Mouse (Mus musculus) monocyte, adult 5-6 weeks (primary cell): ENCODE results near the gene Atp2a2. TPM values are rescaled to one million over a fixed set of nuclear protein-coding genes. Genes with fewer than 3 reads are reported as not detected.
"Not testable (repeated sequence)": the region's sequence is repeated elsewhere in the genome, so short reads cannot be mapped to it uniquely, and the experiment has no call there.

Experiments used
- ATAC-seq: fragments of 153-309, 156-312 bp; replicated peaks from 2 replicates; pipeline ENCODE4 v1.8.0; 2017; ENCODE audit warnings: mild to moderate bottlenecking; ENCODE audit not compliant: low TSS enrichment, insufficient number of reproducible peaks, severe bottlenecking, poor library complexity, low FRiP score
- total RNA-seq: library from RNA; stranded (forward); fragments of 200-1000, 200-491, 200-594 nt; gene quantifications from 3 replicates; pipeline ENCODE4 v1.2.3, GENCODE M21; 2017

The Atp2a2 gene
- total RNA-seq, 1 experiment from 2014 or later = 111 TPM

DNA sequence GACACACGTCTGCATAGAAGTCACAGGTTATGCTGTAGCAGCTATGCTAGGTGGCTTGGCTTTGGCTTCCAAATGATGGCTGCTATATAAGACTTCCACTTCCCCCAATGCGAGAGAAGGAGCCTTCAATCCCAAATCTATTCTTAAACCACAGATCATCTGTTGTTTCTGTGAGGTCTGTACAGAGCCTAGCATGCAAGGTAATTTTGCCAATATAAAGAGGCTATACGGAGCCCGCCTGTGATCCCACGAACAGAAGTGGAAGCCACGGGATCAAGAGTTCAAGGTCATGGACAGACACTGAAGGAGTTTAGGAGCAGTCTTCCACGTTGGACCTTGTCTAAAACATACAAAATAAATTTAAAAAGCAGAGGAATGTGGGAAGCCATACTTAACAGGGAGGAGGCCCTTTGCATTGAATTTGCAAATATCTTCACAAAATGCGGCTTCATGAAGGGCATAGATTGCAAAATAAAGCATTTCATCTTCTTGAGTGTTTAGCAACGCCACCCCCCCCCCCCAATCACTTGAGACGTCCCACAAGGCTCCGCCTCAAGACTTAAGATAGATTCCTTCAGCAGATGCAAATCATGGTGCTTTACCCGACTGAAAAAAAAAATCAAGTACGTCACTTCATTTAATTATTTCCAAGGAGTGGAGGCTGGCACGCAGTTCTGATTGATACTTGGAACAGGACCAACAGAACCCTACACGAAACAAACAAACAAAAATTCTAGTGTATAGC, 1.2 kb upstream of the Atp2a2 start:
- ATAC-seq = 0 out of 2 replicates have a peak, but pooled peaks have one; percentile 14

DNA sequence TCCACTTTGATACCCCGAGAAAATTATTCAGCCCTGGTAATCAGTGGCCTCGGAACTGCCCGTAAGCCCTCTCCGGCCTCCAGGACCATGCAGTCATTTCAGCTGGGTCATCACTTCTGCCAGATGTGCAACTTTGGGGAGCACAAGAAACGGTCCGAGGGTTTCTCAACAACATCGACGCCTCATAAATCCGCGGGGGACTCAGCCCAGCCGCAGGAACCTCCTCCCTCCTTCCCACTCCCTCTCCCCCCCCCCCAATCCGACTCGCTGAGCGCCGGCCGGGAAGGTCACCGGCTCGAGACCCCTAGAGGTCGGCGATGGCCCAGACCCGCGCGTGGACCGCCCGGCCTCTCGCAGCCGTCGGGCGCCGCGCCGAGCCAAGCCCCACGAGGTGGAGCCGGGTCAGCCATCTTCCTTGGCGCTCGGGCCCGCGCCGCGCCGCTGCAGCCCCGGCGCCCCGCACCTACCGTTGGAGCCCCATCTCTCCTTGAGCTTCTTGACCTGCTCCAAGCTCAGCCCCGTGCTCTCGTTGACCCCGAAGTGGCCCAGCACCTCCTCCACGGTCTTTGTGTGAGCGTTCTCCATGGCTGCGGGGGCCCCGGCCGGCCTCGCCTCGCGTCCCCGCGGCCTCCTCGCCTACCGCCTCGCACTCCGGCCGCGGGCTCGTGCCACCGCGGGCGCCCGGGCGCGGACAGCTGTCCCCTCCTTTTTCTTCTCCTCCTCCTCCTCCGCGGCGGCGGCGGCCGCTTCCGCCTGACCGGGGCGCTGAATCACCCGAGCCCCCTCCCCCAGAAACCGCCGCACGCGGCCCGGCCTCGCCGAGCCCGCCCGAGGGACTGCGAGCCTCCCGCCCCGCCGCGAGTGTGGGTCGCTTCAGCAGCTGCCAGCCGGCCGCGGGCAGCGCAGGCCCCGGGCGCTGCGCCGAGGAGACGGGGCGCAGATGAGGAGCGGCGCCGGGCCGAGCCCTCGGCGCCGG, 636 bp downstream of the Atp2a2 start:
- ATAC-seq = no peak; the same call in 1 of the 2 replicates

GRCm38 (mm10) chr5:122500563-122500962, 1.5 kb downstream of the Atp2a2 start:
- no peak for ATAC-seq

- no peak for ATAC-seq
Measured at GRCm38 (mm10) chr5:122500141-122500540, 1.9 kb downstream of the Atp2a2 start.

- ATAC-seq = no peak
Measured at GRCm38 (mm10) chr5:122498046-122498445, 4.0 kb downstream of the Atp2a2 start.

DNA sequence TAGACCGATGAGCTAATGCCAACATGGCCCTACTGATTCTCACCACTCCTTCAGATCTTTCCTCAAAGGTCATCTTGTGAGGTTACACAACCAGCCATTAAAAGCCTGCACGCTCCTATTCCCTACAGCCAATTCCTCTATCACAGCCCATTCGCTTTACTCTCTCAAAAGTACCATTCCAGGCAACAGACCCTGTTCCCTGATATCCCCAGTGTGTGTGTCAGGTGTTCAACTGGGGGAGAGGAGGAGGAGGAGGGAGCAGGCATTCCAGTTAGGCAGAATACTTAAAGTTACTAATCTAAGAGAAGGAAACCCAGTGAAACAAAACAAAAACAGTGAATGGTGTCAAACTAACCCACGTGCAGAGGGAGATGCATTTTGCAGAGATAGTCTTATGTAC, 5.0 kb downstream of the Atp2a2 start:
- ATAC-seq = no peak

DNA sequence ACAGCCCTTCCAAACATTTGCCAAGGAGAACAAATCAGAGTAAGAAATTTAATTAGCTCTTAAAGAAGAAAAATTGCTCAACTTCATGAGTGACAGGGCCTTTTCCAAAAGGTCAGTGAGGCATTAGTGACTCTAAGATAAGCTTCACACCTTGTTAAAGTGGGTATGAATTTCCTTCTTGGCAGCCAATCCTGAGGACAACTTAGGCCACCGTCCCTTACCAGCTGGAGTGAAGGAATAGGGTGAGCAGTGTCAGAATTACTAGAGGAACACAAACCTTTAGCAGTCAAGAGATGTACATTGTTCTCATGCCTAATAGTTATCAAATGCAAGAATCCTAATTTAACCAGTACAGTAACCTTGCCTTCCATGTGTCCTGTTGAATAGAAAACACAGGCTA, 7.6 kb downstream of the Atp2a2 start:
- no peak for ATAC-seq

GRCm38 (mm10) chr5:122493035-122493434, 9.0 kb downstream of the Atp2a2 start:
- no peak for ATAC-seq

DNA sequence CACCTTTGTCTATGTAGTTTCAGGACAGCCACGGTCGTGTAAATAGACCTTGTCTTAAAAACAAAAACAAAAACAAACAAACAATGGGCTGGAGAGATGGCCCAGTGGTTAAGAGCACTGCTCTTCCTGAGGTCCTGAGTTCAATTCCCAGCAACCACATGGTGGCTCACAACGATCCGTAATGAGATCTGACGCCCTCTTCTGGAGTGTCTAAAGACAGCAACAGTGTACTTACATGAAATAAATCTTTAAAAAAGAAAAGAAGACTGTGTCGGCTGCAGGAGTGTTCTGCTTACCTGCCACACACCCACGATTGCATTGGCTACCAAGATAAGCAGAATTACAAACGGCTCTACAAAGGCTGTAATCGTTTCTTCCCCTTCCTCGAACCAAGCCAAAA, 10.6 kb downstream of the Atp2a2 start:
- no peak for ATAC-seq

GRCm38 (mm10) chr5:122490148-122490547, 11.9 kb downstream of the Atp2a2 start:
- ATAC-seq = no peak

- ATAC-seq = no peak
Measured at GRCm38 (mm10) chr5:122487825-122488224, 14.2 kb downstream of the Atp2a2 start.

GRCm38 (mm10) chr5:122486243-122486642, 15.8 kb downstream of the Atp2a2 start:
- ATAC-seq = not testable (repeated sequence)

DNA sequence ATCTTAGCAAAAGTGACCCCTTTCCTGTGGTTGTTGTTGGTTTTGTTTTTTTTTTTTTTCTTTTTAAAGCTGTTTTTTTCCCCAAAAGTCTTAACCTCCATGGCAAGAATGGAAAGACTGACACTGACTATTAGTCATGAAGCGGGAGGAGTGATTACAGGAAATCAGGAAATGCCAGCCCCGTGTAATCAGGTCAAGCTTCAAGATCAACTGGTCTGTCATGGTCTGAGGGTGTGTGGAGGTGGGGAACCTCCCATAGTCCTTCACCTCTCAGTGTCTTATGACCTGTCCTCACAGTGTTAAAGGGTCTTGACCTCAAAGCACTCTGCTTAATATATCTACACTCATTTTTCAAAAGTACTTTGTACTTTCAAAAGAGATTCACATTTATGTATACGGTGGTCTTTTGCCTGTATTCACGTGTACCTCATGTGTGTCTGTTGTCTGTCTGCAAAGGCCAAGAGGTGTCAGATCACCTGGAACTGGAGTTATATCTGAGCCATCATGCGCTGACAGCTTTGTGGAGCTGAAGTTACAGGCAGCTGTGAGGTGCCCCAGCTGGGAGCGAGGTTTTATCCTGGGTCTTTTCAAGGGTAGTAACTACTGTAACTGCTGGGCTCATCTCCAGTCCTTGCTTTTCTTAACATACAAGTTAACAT, 19.2 kb downstream of the Atp2a2 start:
- ATAC-seq = no peak

- no peak for ATAC-seq
Measured at GRCm38 (mm10) chr5:122481844-122482243, 20.2 kb downstream of the Atp2a2 start.

DNA sequence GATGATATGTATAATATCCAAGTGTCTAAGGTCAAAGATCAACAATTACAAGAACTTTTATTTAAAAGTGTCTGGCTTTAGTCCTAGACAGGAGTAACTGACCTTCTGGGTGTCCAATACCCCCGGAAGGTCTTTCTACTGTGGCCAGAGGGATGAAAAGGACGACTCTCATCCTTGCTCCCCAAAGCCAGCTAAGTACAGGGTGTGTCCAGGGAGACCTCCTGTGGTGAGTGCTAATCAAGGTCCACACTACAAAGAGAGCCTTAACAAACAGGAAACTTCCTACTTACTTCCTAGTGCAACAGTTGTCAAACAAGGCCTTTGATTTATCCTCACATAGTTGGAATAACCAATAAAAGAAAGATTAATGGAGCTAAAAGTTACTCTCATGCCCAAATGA, 22.9 kb downstream of the Atp2a2 start:
- no peak for ATAC-seq

GRCm38 (mm10) chr5:122477492-122477891, 24.5 kb downstream of the Atp2a2 start:
- no peak for ATAC-seq

- no peak for ATAC-seq
Measured at GRCm38 (mm10) chr5:122476078-122476477, 25.9 kb downstream of the Atp2a2 start.

DNA sequence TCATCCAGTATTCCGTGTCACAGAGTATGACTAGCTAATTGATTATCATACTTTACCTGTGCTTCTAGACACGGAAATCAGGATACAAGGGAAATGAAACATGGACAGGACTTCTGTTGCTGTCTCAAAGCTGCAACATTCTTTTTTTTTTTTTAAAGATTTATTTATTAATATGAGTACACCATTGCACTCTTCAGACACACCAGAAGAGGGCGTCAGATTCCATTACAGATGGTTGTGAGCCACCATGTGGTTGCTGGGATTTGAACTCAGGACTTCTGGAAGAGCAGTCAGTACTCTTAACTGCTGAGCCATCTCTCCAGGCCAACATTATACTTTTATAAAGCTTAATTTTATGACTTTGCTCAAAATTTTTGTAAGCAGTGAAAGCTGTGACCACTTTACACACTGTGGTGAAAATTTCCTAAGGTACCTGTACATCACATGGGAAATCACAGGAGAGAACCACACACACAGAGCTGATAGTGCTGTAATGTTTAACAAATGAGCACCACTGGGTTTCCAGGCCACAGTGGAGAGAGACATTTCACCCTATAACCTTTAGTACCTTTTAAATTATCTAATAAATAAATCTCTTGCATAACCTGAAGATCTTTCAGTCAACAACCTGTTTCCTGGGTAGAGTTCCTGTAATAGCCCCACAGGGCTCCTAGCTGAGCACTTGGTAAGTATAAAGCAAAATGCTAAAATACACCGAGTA, 27.2 kb downstream of the Atp2a2 start:
- no peak for ATAC-seq

GRCm38 (mm10) chr5:122471658-122472057, 30.4 kb downstream of the Atp2a2 start:
- ATAC-seq = no peak
